Mouse (Mus musculus) embryonic facial prominence, embryonic 12.5 days (tissue): ENCODE measurements around the gene Nudt7. TPM values are rescaled to one million over a fixed set of nuclear protein-coding genes. Genes with fewer than 3 reads are reported as not detected.

Source experiments
- ATAC-seq: fragments of 200-750 bp; cut with Nextera tagmentation; 2 replicates; pipeline ENCODE4 v1.8.0; 2017; ENCODE audit not compliant: insufficient number of reproducible peaks, insufficient read depth, low FRiP score, low TSS enrichment
- H3K27ac ChIP-seq: fragments of 300-500 bp; sonication (generic); 2 replicates; pipeline ENCODE4 v1.5.1; 2016; ENCODE audit warnings: mild to moderate bottlenecking
- H3K27me3 ChIP-seq: fragments of 300-500 bp; sonication (generic); 2 replicates; pipeline ENCODE4 v1.6.1; 2016; ENCODE audit warnings: mild to moderate bottlenecking, moderate library complexity
- H3K36me3 ChIP-seq: fragments of 300-500 bp; sonication (generic); 2 replicates; pipeline ENCODE4 v1.6.1; 2016; ENCODE audit warnings: mild to moderate bottlenecking
- H3K4me1 ChIP-seq: fragments of 300-500 bp; sonication (generic); 2 replicates; pipeline ENCODE4 v1.6.1; 2016
- H3K4me2 ChIP-seq: fragments of 300-500 bp; sonication (generic); replicated peaks from 2 replicates; pipeline ENCODE4 v1.6.1; 2016; ENCODE audit warnings: mild to moderate bottlenecking, moderate library complexity
- H3K4me3 ChIP-seq: fragments of 300-500 bp; sonication (generic); 2 replicates; pipeline ENCODE4 v1.5.1; 2016; ENCODE audit warnings: mild to moderate bottlenecking
- H3K9ac ChIP-seq: fragments of 300-500 bp; sonication (generic); 2 replicates; pipeline ENCODE4 v1.6.1; 2016; ENCODE audit warnings: mild to moderate bottlenecking, moderate library complexity
- H3K9me3 ChIP-seq: fragments of 300-500 bp; sonication (generic); 2 replicates; pipeline ENCODE4 v1.6.1; 2016; ENCODE audit warnings: mild to moderate bottlenecking, moderate library complexity
- WGBS: fragments of 180-500 bp; shearing (Covaris S2); methylation state at CpG from one replicate; pipeline ENCODE4 v1.1.7; 2016; 5-methylcytosine and 5-hydroxymethylcytosine counted together
- polyA plus RNA-seq: library from polyadenylated mRNA; unstranded; fragments of >200 nt; fragmentation: Nextera tagmentation; extraction: Ambion mirVana; gene quantifications from 2 replicates; pipeline ENCODE4 v1.2.1, GENCODE M21; 2016

Gene Nudt7
- polyA plus RNA-seq, 1 experiment from 2014 or later: 13.6 TPM

GRCm38 (mm10) chr8:114153311-114154045 lies 20.1 kb downstream of the Nudt7 start:
- H3K4me1 ChIP-seq: 0 out of 2 replicates have a peak, but pooled peaks cover 7% of the 10 kb centered on the region
- no peaks in the 10 kb centered on the region for H3K27me3 ChIP-seq
- no peak overlapping the region for H3K4me2 ChIP-seq
- H3K4me3 ChIP-seq: no peak overlapping the region
- no peak for ATAC-seq
- WGBS: 53% methylated on average over 6 of the region's 6 CpGs
- no peaks in the 10 kb centered on the region for H3K9me3 ChIP-seq
- no peak overlapping the region for H3K27ac ChIP-seq
- H3K36me3 ChIP-seq: no peaks in the 10 kb centered on the region
- no peak overlapping the region for H3K9ac ChIP-seq

- H3K4me3 ChIP-seq: no peak overlapping the region
- no peaks in the 10 kb centered on the region for H3K27me3 ChIP-seq
- no peak overlapping the region for H3K4me2 ChIP-seq
- no peak overlapping the region for H3K9ac ChIP-seq
- WGBS: 82% methylated on average over 2 of the region's 2 CpGs
- H3K27ac ChIP-seq: no peak overlapping the region
- H3K36me3 ChIP-seq: no peaks in the 10 kb centered on the region
- H3K4me1 ChIP-seq: 0 out of 2 replicates have a peak, but pooled peaks cover 3% of the 10 kb centered on the region
- no peak for ATAC-seq
- H3K9me3 ChIP-seq: no peaks in the 10 kb centered on the region
Measured at GRCm38 (mm10) chr8:114158586-114158985, 25.2 kb downstream of the Nudt7 start.

- no peak for ATAC-seq
- no peaks in the 10 kb centered on the region for H3K27me3 ChIP-seq
- H3K27ac ChIP-seq: no peak overlapping the region
- 86% methylated on average over 3 of the region's 3 CpGs for WGBS
- no peaks in the 10 kb centered on the region for H3K9me3 ChIP-seq
- no peaks in the 10 kb centered on the region for H3K4me1 ChIP-seq
- H3K4me3 ChIP-seq: no peak overlapping the region
- no peaks in the 10 kb centered on the region for H3K36me3 ChIP-seq
- no peak overlapping the region for H3K9ac ChIP-seq
- H3K4me2 ChIP-seq: no peak overlapping the region
Measured at GRCm38 (mm10) chr8:114159666-114160065, 26.3 kb downstream of the Nudt7 start.

- Histone ChIP-seq H3K36me3 (no peaks in the 10 kb centered on the region), H3K27me3 (no peaks in the 10 kb centered on the region), H3K9ac (no peak overlapping the region), H3K9me3 (no peaks in the 10 kb centered on the region), H3K27ac (no peak overlapping the region), H3K4me1 (no peaks in the 10 kb centered on the region), H3K4me3 (no peak overlapping the region), H3K4me2 (no peak overlapping the region)
- no peak for ATAC-seq
- WGBS: 89% methylated on average over 3 of the region's 3 CpGs
Measured at GRCm38 (mm10) chr8:114163871-114164270, 30.5 kb downstream of the Nudt7 start.

DNA sequence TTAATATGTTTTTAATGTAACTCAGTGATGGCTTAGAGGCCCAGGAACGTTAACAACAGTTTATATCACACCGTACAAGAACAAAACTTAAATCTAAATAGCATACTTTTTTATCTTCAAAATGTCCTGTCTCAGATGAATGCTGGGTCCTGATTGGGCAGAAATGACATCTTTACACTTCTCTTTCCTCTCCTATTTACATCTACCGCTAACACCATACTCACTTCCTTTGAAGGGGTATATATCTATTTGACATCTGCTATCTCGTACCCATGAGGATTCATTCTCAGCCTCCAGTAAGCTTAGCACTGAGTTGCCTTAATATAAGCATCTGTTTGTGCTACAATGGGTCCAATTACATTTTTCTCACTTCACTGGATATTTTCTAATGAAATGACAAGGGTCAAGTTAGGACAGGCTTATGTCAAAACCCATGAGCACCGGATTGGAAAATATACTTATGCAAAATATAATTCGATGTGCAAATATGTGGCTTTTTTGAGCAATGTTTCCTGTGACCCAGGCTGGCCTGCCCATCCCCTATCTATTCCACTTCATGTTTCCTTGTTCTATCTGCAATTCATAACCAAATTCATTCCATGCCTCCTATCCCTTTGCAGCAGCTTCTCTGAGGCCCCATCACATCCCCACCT lies 31.2 kb downstream of the Nudt7 start:
- no peak overlapping the region for H3K4me2 ChIP-seq
- H3K36me3 ChIP-seq: no peaks in the 10 kb centered on the region
- no peak overlapping the region for H3K27ac ChIP-seq
- no peaks in the 10 kb centered on the region for H3K9me3 ChIP-seq
- ATAC-seq: no peak
- WGBS: 87% methylated on average over 6 of the region's 6 CpGs
- H3K4me1 ChIP-seq: no peaks in the 10 kb centered on the region
- H3K9ac ChIP-seq: no peak overlapping the region
- H3K27me3 ChIP-seq: no peaks in the 10 kb centered on the region
- no peak overlapping the region for H3K4me3 ChIP-seq

DNA sequence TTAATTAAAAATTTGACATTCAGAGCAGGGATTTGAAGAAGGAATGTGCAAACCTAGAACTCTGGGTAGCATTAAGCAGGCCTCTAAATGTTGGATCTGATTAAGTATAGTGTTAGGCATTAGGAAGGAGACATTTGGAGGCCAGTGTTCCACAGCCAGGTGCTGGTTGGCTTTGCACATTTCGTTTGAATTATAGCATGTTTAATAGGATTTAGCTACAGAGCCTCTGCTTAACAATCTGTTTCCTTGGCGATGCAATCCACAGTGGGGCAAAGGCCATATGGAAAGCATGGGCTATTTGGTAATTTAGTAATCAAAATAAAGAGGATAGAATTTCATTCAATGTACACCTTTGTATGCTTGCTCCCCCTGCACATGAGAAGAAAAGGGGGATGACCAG lies 32.4 kb downstream of the Nudt7 start:
- H3K27me3 ChIP-seq: no peaks in the 10 kb centered on the region

DNA sequence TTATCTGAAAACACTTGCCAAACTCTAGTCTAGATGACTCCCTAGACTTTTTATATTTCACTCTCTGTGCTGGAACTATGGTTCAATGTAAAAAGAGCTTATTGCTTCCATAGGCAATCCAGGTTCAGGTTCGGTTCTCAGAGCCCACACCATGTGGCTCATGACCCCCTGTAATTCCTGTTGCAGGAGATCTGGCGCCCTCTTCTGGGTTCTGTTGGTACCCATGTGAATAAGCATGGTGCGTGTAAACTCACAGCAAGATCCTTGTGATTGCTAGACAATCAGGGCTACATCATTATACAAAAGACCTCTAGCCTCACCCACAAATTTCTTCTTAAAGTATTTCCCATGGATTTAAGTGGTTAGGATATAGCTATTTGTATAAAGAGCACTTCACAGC lies 43.4 kb downstream of the Nudt7 start:
- WGBS: 63% methylated on average over 3 of the region's 3 CpGs
- H3K4me3 ChIP-seq: no peak overlapping the region
- H3K27me3 ChIP-seq: no peaks in the 10 kb centered on the region
- H3K9ac ChIP-seq: no peak overlapping the region
- no peak overlapping the region for H3K4me2 ChIP-seq
- no peaks in the 10 kb centered on the region for H3K4me1 ChIP-seq
- ATAC-seq: no peak
- no peak overlapping the region for H3K27ac ChIP-seq
- H3K36me3 ChIP-seq: no peaks in the 10 kb centered on the region
- no peaks in the 10 kb centered on the region for H3K9me3 ChIP-seq

More for the DNA sequence above, 32.4 kb downstream of the Nudt7 start:
- H3K27ac ChIP-seq: no peak overlapping the region
- no peaks in the 10 kb centered on the region for H3K36me3 ChIP-seq
- H3K4me2 ChIP-seq: no peak overlapping the region
- H3K9ac ChIP-seq: no peak overlapping the region
- H3K4me3 ChIP-seq: no peak overlapping the region
- H3K9me3 ChIP-seq: no peaks in the 10 kb centered on the region
- no peaks in the 10 kb centered on the region for H3K4me1 ChIP-seq
- no peak for ATAC-seq
- WGBS: 48% methylated on average over 2 of the region's 2 CpGs

DNA sequence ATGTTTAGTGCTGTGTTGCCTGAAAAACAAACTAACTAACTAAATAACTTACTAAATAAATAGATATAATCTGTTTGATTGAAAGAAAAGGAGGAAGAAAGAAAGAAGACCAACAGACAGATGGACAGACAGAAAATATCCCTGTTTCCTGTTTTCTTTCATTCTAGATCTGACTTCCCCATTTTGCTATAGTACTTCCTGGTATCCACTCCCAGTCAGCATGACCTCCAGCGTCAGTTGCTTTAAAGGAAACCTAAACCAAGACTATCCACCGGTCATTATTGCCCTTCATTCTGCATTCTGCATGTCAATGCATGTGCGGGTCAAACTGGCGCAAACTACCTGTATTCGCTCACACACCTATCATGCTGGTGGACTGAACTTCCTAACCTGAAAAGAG lies 60.0 kb downstream of the Nudt7 start:
- WGBS: 88% methylated on average over 5 of the region's 5 CpGs

GRCm38 (mm10) chr8:114198990-114199389 lies 65.6 kb downstream of the Nudt7 start:
- WGBS: 42% methylated on average over 2 of the region's 2 CpGs
- H3K36me3 ChIP-seq: no peaks in the 10 kb centered on the region
- H3K27me3 ChIP-seq: no peaks in the 10 kb centered on the region; the same call in 1 of the 2 replicates

More for the DNA sequence above, 60.0 kb downstream of the Nudt7 start:
- Histone ChIP-seq H3K27ac (no peak overlapping the region), H3K27me3 (no peaks in the 10 kb centered on the region), H3K9me3 (no peaks in the 10 kb centered on the region), H3K36me3 (no peaks in the 10 kb centered on the region), H3K4me2 (no peak overlapping the region), H3K4me1 (no peaks in the 10 kb centered on the region), H3K4me3 (no peak overlapping the region), H3K9ac (no peak overlapping the region)
- no peak for ATAC-seq

More at GRCm38 (mm10) chr8:114198990-114199389, 65.6 kb downstream of the Nudt7 start:
- no peaks in the 10 kb centered on the region for H3K9me3 ChIP-seq
- H3K4me1 ChIP-seq: no peaks in the 10 kb centered on the region
- no peak overlapping the region for H3K4me3 ChIP-seq
- ATAC-seq: no peak
- H3K27ac ChIP-seq: no peak overlapping the region
- H3K4me2 ChIP-seq: no peak overlapping the region
- no peak overlapping the region for H3K9ac ChIP-seq

Other genes with a start within 250 kb of the Nudt7 start
- 5.9 and 7.5 TPM in 2 replicates for gene Vat1l, start 72.1 kb downstream of the Nudt7 start, polyA plus RNA-seq